Mouse (Mus musculus): Measurements from ENCODE around the gene Plxdc1. TPM values are rescaled to one million over a fixed set of nuclear protein-coding genes. Genes with fewer than 3 reads are reported as not detected.

Plxdc1 gene
- polyA plus RNA-seq, 1 experiment, result not detected

DNA sequence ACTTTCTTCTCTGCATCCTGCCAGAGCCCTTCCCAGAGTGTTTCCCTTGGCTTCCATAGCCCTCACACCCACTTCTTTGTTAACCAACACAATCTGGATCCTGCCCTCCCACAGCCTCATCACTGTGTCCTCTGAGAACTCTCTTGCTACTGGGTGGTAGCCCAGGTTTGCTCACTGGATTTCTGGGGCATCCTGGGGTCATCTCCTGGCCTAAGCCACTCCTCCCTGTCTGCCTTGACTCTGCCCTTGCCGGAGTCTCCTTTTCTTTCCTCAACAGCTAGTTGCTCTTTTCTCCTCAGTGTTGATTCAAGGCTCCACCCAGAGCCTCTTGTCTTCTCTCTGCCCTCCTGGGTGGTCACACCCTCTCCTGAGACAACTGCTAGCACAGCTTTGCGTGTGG lies 80.3 kb downstream of the Plxdc1 start:
- no peak overlapping the region for H3K27ac ChIP-seq (ENCODE audit: insufficient read depth, low read depth, low read length)
- no peak for TF ChIP-seq CTCF (IDR thresholded peaks at IDR 0.05; ENCODE audit: insufficient read depth, low read depth, low read length)
- no peak for TF ChIP-seq POLR2A (IDR thresholded peaks at IDR 0.05; ENCODE audit: insufficient read depth, low read depth, low read length)
- no peak overlapping the region for H3K4me3 ChIP-seq (ENCODE audit: insufficient read depth, low read depth, low read length)
- H3K4me1 ChIP-seq (ENCODE audit: control insufficient read depth, insufficient read depth, low read length), result peaks cover 2% of the 10 kb centered on the region
- 74% methylated on average over 2 of the region's 2 CpGs for WGBS

DNA sequence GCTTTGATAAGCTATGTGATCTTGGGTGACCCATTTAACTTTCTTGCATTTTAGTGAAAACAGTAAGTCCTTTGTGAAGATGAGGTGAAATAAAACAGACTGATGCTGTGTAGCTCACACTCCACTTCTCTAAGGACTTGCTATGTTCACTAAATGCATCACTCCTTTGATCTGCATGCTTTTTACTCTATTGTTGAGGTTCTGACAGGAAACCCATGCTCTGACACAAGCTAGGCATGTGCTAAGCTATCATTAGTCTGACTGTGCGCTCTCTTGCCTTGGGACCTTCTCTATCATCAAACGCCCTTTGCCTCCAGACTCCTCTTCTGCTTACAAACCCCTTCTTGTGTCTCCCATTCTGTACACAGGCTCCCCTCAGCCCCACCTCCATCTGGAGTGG lies 80.7 kb downstream of the Plxdc1 start:
- TF ChIP-seq CTCF (IDR thresholded peaks at IDR 0.05; ENCODE audit: insufficient read depth, low read depth, low read length) (no peak), POLR2A (IDR thresholded peaks at IDR 0.05; ENCODE audit: insufficient read depth, low read depth, low read length) (no peak)
- no peak overlapping the region for H3K27ac ChIP-seq (ENCODE audit: insufficient read depth, low read depth, low read length)
- H3K4me1 ChIP-seq (ENCODE audit: control insufficient read depth, insufficient read depth, low read length), result no peaks in the 10 kb centered on the region
- 87% methylated on average over 2 of the region's 2 CpGs for WGBS
- no peak overlapping the region for H3K4me3 ChIP-seq (ENCODE audit: insufficient read depth, low read depth, low read length)

DNA sequence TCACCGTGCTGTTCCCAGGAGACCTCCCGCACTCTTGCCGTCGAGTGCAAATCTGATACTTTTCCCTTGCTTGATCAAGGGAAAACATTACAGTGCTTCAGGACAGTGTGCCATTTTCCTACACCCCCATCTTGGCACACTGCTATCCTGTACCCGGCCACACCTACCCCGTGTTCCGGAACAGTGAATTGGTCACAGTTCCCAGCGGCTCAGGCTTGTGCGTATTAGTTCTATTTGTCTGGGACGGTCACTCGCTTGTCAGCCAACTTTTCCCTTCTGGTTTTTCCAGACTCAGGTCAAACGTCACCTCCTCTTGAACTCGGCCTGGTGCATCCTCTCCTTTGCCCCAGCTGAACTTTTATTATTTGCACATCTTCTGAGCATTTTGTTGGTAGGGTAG lies 81.4 kb downstream of the Plxdc1 start:
- 88% methylated on average over 13 of the region's 13 CpGs for WGBS
- no peak for TF ChIP-seq CTCF (IDR thresholded peaks at IDR 0.05; ENCODE audit: insufficient read depth, low read depth, low read length)
- no peak for TF ChIP-seq POLR2A (IDR thresholded peaks at IDR 0.05; ENCODE audit: insufficient read depth, low read depth, low read length)
- Histone ChIP-seq H3K4me3 (ENCODE audit: insufficient read depth, low read depth, low read length) (no peak overlapping the region), H3K4me1 (ENCODE audit: control insufficient read depth, insufficient read depth, low read length) (no peaks in the 10 kb centered on the region), H3K27ac (ENCODE audit: insufficient read depth, low read depth, low read length) (no peak overlapping the region)

DNA sequence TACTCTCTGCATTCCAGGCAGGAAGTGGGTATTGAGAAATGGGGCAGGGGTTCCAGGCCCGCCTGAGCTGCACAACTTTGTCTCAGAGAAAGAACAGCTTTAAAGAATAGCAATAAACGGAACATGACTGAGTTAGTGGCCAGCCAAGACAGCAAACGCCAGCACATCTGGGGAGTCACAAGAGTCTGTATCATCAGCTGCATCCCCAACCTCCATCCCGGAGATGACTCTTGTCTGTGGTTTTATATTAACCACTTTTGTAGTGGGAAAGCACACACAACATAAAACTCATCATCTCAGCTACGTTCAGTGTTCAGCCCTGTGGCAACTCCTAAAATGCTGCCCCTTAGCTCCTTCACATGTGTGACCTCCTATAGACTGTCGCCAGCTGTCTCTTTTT lies 84.4 kb downstream of the Plxdc1 start:
- TF ChIP-seq POLR2A (IDR thresholded peaks at IDR 0.05; ENCODE audit: insufficient read depth, low read depth, low read length) (no peak), CTCF (IDR thresholded peaks at IDR 0.05; ENCODE audit: insufficient read depth, low read depth, low read length) (no peak)
- Histone ChIP-seq H3K27ac (ENCODE audit: insufficient read depth, low read depth, low read length) (no peak overlapping the region), H3K4me1 (ENCODE audit: control insufficient read depth, insufficient read depth, low read length) (no peaks in the 10 kb centered on the region), H3K4me3 (ENCODE audit: insufficient read depth, low read depth, low read length) (no peak overlapping the region)
- 90% methylated on average over 6 of the region's 6 CpGs for WGBS

DNA sequence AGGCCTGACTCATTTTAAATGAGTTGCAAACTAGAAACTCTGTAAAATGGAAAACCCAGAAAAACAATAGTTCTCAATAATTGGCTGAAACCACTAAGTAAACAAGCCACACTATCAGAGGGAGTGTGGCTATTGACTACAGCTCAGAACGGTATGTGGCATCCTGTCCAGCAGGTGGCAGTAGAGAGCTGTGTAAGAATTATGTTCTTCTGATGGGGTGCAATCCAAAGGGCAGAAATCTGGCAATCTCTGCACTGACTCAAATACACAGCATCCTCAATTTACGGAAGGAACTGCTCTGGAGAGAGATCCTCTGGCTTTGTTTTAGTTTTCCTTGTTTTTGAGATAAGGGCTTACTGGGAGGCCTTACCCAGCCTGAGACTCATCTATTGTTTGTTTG lies 86.4 kb downstream of the Plxdc1 start:
- Histone ChIP-seq H3K27ac (ENCODE audit: insufficient read depth, low read depth, low read length) (no peak overlapping the region), H3K4me1 (ENCODE audit: control insufficient read depth, insufficient read depth, low read length) (no peaks in the 10 kb centered on the region), H3K4me3 (ENCODE audit: insufficient read depth, low read depth, low read length) (no peak overlapping the region)
- 0% methylated on average over 2 of the region's 2 CpGs for WGBS
- TF ChIP-seq POLR2A (IDR thresholded peaks at IDR 0.05; ENCODE audit: insufficient read depth, low read depth, low read length), result no peak
- TF ChIP-seq CTCF (IDR thresholded peaks at IDR 0.05; ENCODE audit: insufficient read depth, low read depth, low read length), result no peak

DNA sequence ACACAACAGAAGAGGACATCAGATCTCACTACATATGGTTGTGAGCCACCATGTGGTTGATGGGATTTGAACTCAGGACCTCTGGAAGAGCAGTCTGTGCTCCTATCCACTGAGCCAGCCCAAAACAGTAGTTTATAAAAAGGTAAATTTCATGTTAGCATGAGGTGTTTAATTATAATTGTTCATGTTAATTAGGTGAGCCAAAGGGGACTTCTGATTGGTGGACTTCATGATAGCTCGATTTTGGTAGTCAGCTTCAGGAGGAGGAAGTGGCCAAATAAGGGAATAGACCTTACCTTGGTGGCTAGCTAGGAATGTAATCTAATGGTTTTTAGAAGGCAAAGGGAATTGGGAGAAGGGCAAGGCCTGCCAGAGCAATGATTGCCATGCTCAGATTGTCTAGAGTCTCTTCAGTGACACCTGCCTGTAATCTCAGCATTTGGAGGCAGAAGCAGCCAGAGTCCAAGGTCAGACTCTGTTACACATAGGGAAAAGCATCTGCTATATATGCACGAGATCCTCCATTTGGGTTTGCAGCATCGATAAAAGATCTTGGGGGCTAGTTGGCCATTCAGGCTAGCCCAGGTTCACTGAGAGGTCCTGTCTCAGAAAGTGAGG lies 88.6 kb downstream of the Plxdc1 start:
- H3K27ac ChIP-seq (ENCODE audit: insufficient read depth, low read depth, low read length), result no peak overlapping the region
- WGBS, result 84% methylated on average over 3 of the region's 3 CpGs
- no peak overlapping the region for H3K4me3 ChIP-seq (ENCODE audit: insufficient read depth, low read depth, low read length)
- no peak for TF ChIP-seq POLR2A (IDR thresholded peaks at IDR 0.05; ENCODE audit: insufficient read depth, low read depth, low read length)
- no peak for TF ChIP-seq CTCF (IDR thresholded peaks at IDR 0.05; ENCODE audit: insufficient read depth, low read depth, low read length)
- H3K4me1 ChIP-seq (ENCODE audit: control insufficient read depth, insufficient read depth, low read length), result no peaks in the 10 kb centered on the region

DNA sequence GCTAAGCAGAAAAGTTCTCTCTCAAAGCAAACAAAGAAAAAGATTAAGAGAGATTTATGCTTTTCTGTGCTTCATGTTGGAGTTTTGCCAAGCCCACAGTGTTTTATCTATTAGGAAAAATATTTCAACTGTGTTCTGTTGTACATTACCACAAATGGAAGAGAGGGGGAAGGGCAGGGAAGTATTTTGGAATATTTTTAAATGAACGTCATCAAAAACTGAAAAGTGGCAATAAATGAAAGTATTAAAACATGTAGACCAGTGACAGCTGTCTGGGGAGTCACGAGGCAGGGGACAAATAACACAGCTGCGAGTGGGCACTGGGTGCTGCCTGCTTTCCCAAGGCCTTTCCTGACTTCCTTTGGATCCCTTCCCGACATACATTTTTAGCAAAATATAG lies 89.6 kb downstream of the Plxdc1 start:
- Histone ChIP-seq H3K4me1 (ENCODE audit: control insufficient read depth, insufficient read depth, low read length) (no peaks in the 10 kb centered on the region), H3K27ac (ENCODE audit: insufficient read depth, low read depth, low read length) (no peak overlapping the region), H3K4me3 (ENCODE audit: insufficient read depth, low read depth, low read length) (no peak overlapping the region)
- TF ChIP-seq POLR2A (IDR thresholded peaks at IDR 0.05; ENCODE audit: insufficient read depth, low read depth, low read length) (no peak), CTCF (IDR thresholded peaks at IDR 0.05; ENCODE audit: insufficient read depth, low read depth, low read length) (no peak)
- 58% methylated on average over 4 of the region's 4 CpGs for WGBS

DNA sequence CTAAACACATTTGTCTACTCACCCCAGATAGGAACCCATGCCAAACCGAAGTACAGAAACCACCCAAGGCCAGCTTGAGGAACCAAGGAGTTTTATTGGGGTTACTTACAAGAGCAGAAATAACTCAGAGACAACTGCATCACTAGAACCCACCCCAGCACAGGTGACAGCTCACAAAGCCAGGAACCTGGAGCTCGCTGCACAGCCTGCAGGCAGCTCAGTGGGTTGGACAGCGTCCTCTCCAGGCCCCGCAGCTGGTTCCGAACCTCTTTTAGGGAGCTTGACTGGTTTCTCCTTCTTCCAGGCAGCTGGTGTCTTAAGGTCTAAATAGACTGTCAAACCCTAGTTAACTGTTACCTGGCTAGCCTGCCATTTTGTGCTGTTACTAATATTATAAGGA lies 94.4 kb downstream of the Plxdc1 start:
- Histone ChIP-seq H3K4me3 (ENCODE audit: insufficient read depth, low read depth, low read length) (no peak overlapping the region), H3K27ac (ENCODE audit: insufficient read depth, low read depth, low read length) (no peak overlapping the region), H3K4me1 (ENCODE audit: control insufficient read depth, insufficient read depth, low read length) (no peaks in the 10 kb centered on the region)
- WGBS, result 83% methylated on average over 5 of the region's 5 CpGs
- TF ChIP-seq CTCF (IDR thresholded peaks at IDR 0.05; ENCODE audit: insufficient read depth, low read depth, low read length) (no peak), POLR2A (IDR thresholded peaks at IDR 0.05; ENCODE audit: insufficient read depth, low read depth, low read length) (no peak)

DNA sequence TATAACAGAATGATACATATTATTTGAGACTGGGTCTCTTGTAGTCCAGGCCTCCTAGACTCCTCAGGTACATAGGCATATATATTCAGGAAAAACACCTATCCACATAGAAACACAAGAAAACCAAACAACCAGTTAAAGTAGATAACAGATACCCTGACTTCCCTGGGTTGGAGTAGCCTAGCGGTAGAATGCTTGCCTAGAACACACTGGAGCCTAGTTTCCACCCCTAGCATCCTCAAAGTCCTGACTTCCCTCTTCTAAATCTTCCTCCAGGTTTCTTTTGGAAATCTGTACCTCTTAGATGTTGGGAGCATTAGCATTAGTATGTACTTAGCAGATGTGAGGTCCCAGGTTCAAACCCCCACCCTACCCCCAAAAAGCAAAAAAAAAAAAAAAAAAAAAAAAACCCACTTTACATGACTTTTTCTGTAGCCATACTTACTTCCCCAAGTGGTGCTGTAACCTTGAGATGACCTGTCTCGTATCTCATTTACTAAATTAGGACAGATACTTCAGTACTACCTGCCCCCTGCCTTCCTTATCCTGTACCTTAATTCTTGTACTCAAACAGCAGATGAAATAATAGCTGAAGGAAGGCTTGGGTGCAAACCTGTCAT lies 100.8 kb downstream of the Plxdc1 start:
- no peaks in the 10 kb centered on the region for H3K4me1 ChIP-seq (ENCODE audit: control insufficient read depth, insufficient read depth, low read length)
- TF ChIP-seq CTCF (IDR thresholded peaks at IDR 0.05; ENCODE audit: insufficient read depth, low read depth, low read length) (no peak), POLR2A (IDR thresholded peaks at IDR 0.05; ENCODE audit: insufficient read depth, low read depth, low read length) (no peak)
- H3K4me3 ChIP-seq (ENCODE audit: insufficient read depth, low read depth, low read length), result no peak overlapping the region
- no peak overlapping the region for H3K27ac ChIP-seq (ENCODE audit: insufficient read depth, low read depth, low read length)
- WGBS, result 99% methylated on average over 2 of the region's 2 CpGs
